Mouse (Mus musculus) myocyte (in vitro differentiated cells): ENCODE measurements around the gene Bean1. TPM values are rescaled to one million over a fixed set of nuclear protein-coding genes. Genes with fewer than 3 reads are reported as not detected.

Experiments used
- H3K27me3 ChIP-seq: one replicate; pipeline ENCODE4 v1.6.1; 2011; ENCODE audit not compliant: control insufficient read depth, insufficient read depth, insufficient read length
- H3K36me3 ChIP-seq: one replicate; pipeline ENCODE4 v1.6.1; 2011; ENCODE audit not compliant: control insufficient read depth, insufficient read depth
- H3K4me2 ChIP-seq: one replicate; pipeline ENCODE4 v1.6.1; 2011; ENCODE audit warnings: low read depth, control low read depth
- H3K4me3 ChIP-seq: one replicate; pipeline ENCODE4 v1.5.1; 2011; ENCODE audit warnings: mild to moderate bottlenecking, control low read depth, moderate library complexity
- H3K79me2 ChIP-seq: one replicate; pipeline ENCODE4 v1.6.1; 2011; ENCODE audit not compliant: control insufficient read depth, insufficient read depth
- H3ac ChIP-seq: one replicate; pipeline ENCODE4 v1.6.1; 2011; ENCODE audit not compliant: control insufficient read depth, insufficient read length
- CEBPB ChIP-seq: IDR thresholded peaks from 2 replicates; pipeline ENCODE4 v1.6.1; 2011; ENCODE audit warnings: mild to moderate bottlenecking, moderate library complexity; ENCODE audit not compliant: poor library complexity, insufficient read depth, severe bottlenecking
- E2F4 ChIP-seq: IDR thresholded peaks from one replicate; pipeline ENCODE4 v1.6.1; 2011; ENCODE audit warnings: mild to moderate bottlenecking, control low read depth, moderate library complexity; ENCODE audit not compliant: insufficient read depth
- MAX ChIP-seq: IDR thresholded peaks from one replicate; pipeline ENCODE4 v1.6.1; 2011; ENCODE audit warnings: low read depth, mild to moderate bottlenecking, control low read depth
- MYOD1 ChIP-seq, 3 experiments: IDR thresholded peaks; one replicate each; pipeline ENCODE4 v1.6.1; 2011; ENCODE audit warnings: control low read depth in 2 of 3, low read depth in 2 of 3, mild to moderate bottlenecking in 2 of 3, moderate library complexity in 1 of 3; ENCODE audit not compliant: insufficient read length in 2 of 3, control insufficient read depth in 1 of 3
- MYOG ChIP-seq, 3 experiments: IDR thresholded peaks; one replicate each; pipeline ENCODE4 v1.6.1; 2011; ENCODE audit warnings: control low read depth in 2 of 3, low read depth in 2 of 3, mild to moderate bottlenecking in 2 of 3; ENCODE audit not compliant: insufficient read length in 2 of 3, control insufficient read depth in 1 of 3, insufficient read depth in 1 of 3
- POLR2A ChIP-seq: IDR thresholded peaks from one replicate; pipeline ENCODE4 v1.6.1; 2011; ENCODE audit warnings: low read depth, mild to moderate bottlenecking, control low read depth, moderate library complexity; ENCODE audit not compliant: insufficient read length
- POLR2AphosphoS2 ChIP-seq: IDR thresholded peaks from one replicate; pipeline ENCODE4 v1.6.1; 2011; ENCODE audit warnings: low read depth, control low read depth; ENCODE audit not compliant: insufficient read length
- REST ChIP-seq: IDR thresholded peaks from one replicate; pipeline ENCODE4 v1.6.1; 2011; ENCODE audit warnings: mild to moderate bottlenecking, control low read depth, moderate library complexity; ENCODE audit not compliant: insufficient read depth, insufficient read length
- SRF ChIP-seq: IDR thresholded peaks from one replicate; pipeline ENCODE4 v1.6.1; 2011; ENCODE audit warnings: low read depth; ENCODE audit not compliant: control insufficient read depth, insufficient read length
- TCF12 ChIP-seq: IDR thresholded peaks from one replicate; pipeline ENCODE4 v1.6.1; 2011; ENCODE audit warnings: mild to moderate bottlenecking, control low read depth; ENCODE audit not compliant: poor library complexity, insufficient read depth, severe bottlenecking
- TCF3 ChIP-seq: IDR thresholded peaks from one replicate; pipeline ENCODE4 v1.6.1; 2011; ENCODE audit warnings: low read depth, control low read depth; ENCODE audit not compliant: insufficient read length
- USF1 ChIP-seq: IDR thresholded peaks from one replicate; pipeline ENCODE4 v1.6.1; 2011; ENCODE audit warnings: low read depth, mild to moderate bottlenecking, control low read depth, moderate library complexity
- polyA plus RNA-seq: library from polyadenylated mRNA; unstranded; fragments of >200 nt; fragmentation: generic; extraction: Trizol; gene quantifications from one replicate; pipeline ENCODE4 v1.2.1, GENCODE M21; 2012; ENCODE audit warnings: missing spikeins

The Bean1 gene
- polyA plus RNA-seq, 1 experiment, result 0.34 TPM

DNA sequence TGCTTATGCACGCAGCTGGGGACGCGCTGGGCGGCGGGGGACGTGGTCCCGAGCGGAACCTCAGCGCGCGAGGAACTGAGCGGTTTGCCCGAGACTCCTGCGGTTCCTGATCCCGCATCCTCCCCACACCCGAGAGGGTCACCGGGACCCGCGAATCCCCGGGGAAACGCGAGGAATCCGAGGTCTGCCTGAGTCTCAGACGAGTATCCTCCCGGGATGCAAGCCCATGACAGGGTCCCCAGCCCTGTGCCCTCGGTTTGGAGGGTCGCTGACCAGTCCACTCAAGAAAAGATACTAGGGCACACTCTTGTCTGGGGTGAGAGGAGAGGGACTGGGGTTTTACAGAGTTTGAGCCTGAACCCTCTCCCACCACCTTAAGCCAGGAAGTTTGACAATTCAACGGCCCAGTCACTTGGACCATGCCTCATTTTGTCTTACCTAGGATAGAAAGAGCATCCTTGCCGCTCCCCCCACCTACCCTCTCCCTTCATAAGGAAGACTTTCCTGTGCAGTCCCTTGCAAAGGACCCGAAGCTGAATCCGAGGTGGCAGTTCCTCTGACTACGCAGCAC lies 893 bp downstream of the Bean1 start:
- Histone ChIP-seq H3K27me3 (no peaks in the 10 kb centered on the region), H3K4me2 (peak overlapping the region; percentile 58), H3K4me3 (no peak overlapping the region), H3K79me2 (no peaks in the 10 kb centered on the region), H3K36me3 (no peaks in the 10 kb centered on the region), H3ac (peak overlapping the region; percentile 57)
- no peak for TF ChIP-seq USF1
- no peak for TF ChIP-seq MYOD1 (IDR thresholded peaks at IDR 0.05; ENCODE audit: control insufficient read depth in 1 of 3, insufficient read length in 2 of 3, low read depth in 2 of 3)
- TF ChIP-seq POLR2AphosphoS2, result no peak
- TF ChIP-seq CEBPB, result no peak
- no peak for TF ChIP-seq SRF
- no peak for TF ChIP-seq POLR2A
- no peak for TF ChIP-seq TCF3
- no peak for TF ChIP-seq MAX
- no peak for TF ChIP-seq MYOG (IDR thresholded peaks at IDR 0.05; ENCODE audit: control insufficient read depth in 1 of 3, insufficient read depth in 1 of 3, insufficient read length in 2 of 3, low read depth in 2 of 3)

DNA sequence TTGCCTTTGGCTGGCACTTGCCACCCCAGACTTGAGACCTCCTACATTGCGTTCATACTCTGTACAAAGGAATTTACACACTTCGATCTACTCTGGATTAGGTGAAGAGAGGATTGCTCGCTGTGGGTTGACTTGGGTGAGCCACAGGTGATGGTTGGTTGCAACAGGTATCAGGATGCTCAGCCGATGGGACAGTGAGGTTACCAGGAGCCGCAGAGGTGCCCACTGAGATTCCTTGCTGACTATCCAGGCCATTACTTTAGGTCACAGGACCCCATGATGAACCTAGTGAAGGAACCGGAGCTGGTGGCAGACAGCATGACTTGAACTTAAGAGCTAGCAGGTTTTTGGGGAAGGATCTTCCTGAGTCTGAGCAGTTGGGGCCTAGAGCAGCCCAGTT lies 2.2 kb downstream of the Bean1 start:
- no peak overlapping the region for H3ac ChIP-seq
- no peaks in the 10 kb centered on the region for H3K36me3 ChIP-seq
- H3K4me2 ChIP-seq, result no peak overlapping the region
- no peaks in the 10 kb centered on the region for H3K27me3 ChIP-seq
- no peaks in the 10 kb centered on the region for H3K79me2 ChIP-seq
- no peak overlapping the region for H3K4me3 ChIP-seq
- TF ChIP-seq POLR2AphosphoS2, result no peak

DNA sequence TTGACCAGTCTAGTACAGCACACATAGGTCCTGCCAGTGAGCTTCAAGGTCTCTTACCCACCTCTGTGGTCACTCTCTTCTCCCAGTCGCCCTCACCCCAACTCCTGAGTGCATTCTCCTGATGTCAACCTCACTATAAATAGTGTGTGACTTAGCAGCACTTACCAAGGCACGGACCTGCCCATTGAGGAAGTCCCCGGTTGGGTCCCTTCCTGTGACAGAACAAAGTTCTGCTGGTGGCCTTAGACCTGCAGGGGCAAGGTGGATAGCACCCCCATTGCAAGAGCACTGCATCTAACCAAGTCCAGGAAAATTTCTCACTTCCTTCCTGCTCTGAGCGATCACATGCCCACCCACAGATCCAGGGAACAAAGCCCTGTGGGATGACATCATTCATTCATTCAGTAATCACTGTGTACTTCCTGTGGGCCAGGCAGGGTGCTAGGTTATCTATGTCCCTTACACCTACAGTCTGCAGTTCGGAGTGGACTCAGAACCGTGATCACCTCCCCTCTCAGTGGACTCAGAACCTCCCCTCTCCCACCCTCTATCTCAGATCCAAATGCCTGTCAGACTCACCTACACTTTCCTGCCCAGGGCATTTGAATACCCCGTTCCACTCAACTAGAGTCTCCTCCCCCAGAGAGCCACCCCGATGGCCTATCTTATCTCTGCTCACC lies 5.7 kb downstream of the Bean1 start:
- H3ac ChIP-seq, result no peak overlapping the region
- no peak overlapping the region for H3K4me3 ChIP-seq
- no peaks in the 10 kb centered on the region for H3K27me3 ChIP-seq
- H3K36me3 ChIP-seq, result no peaks in the 10 kb centered on the region
- no peaks in the 10 kb centered on the region for H3K79me2 ChIP-seq
- H3K4me2 ChIP-seq, result no peak overlapping the region
- no peak for TF ChIP-seq REST
- TF ChIP-seq E2F4, result no peak
- no peak for TF ChIP-seq MAX
- TF ChIP-seq USF1, result peak; percentile 16
- TF ChIP-seq CEBPB, result no peak
- TF ChIP-seq TCF12, result no peak
- TF ChIP-seq MYOG (IDR thresholded peaks at IDR 0.05; ENCODE audit: control insufficient read depth in 1 of 3, insufficient read depth in 1 of 3, insufficient read length in 2 of 3, low read depth in 2 of 3), result no peak

DNA sequence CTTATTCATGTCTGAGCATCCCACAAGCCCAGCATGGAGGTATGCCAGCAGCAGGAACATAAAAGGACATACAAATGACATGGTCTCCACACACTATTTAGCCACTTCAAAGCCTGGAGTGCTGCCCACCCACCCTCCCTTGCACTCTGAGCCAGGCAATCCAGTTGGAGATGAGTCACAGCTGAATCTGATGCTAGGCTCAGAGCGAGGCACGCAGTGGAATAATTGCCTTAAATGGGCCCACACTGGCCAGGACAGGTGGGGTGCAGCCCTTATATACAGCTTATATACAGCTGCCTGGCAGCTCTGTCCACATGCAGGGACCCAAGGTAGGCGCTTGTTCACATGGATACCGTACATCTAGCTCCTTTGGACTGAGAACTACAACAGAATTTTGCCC lies 6.8 kb downstream of the Bean1 start:
- Histone ChIP-seq H3K27me3 (no peaks in the 10 kb centered on the region), H3K4me3 (no peak overlapping the region), H3K4me2 (no peak overlapping the region), H3K79me2 (no peaks in the 10 kb centered on the region), H3K36me3 (no peaks in the 10 kb centered on the region), H3ac (no peak overlapping the region)
- TF ChIP-seq MYOD1 (IDR thresholded peaks at IDR 0.05; ENCODE audit: control insufficient read depth in 1 of 3, insufficient read length in 2 of 3, low read depth in 2 of 3) (peak in 1 of 3 experiments; percentile 22), TCF3 (no peak), MYOG (IDR thresholded peaks at IDR 0.05; ENCODE audit: control insufficient read depth in 1 of 3, insufficient read depth in 1 of 3, insufficient read length in 2 of 3, low read depth in 2 of 3) (no peak)

DNA sequence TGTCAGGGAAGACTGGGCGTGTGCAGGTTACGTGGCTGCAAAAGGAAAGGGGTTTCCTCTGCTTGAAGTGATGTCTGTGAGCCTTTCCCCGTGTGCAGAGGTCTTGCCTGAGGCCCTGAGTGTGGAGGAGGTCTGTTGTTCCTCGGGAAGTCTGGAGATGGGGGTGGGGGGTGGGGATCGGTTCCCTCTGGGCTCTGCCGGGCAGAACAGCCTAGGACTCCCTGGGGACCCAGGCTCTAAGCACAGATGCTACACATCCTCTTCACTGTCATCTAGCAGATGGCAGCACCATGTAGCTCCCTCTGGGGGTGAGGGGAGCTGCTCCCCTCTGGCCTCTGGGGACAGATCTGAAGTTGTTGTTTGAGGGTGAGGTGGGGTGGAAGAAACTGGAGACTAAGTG lies 14.7 kb downstream of the Bean1 start:
- no peak overlapping the region for H3K4me2 ChIP-seq
- no peak overlapping the region for H3K4me3 ChIP-seq
- TF ChIP-seq USF1 (no peak), E2F4 (no peak), MAX (no peak), REST (no peak), MYOG (IDR thresholded peaks at IDR 0.05; ENCODE audit: control insufficient read depth in 1 of 3, insufficient read depth in 1 of 3, insufficient read length in 2 of 3, low read depth in 2 of 3) (no peak), POLR2AphosphoS2 (no peak), CEBPB (no peak), SRF (no peak), TCF12 (no peak), MYOD1 (IDR thresholded peaks at IDR 0.05; ENCODE audit: control insufficient read depth in 1 of 3, insufficient read length in 2 of 3, low read depth in 2 of 3) (no peak), TCF3 (no peak)
- no peaks in the 10 kb centered on the region for H3K36me3 ChIP-seq
- no peaks in the 10 kb centered on the region for H3K79me2 ChIP-seq
- H3K27me3 ChIP-seq, result no peaks in the 10 kb centered on the region
- H3ac ChIP-seq, result no peak overlapping the region
